Mouse (Mus musculus): ENCODE data around the gene Stx17. TPM values are rescaled to one million over a fixed set of nuclear protein-coding genes. Genes with fewer than 3 reads are reported as not detected.

The Stx17 gene
- polyA plus RNA-seq (2012; rRNA removed), result 5.5 and 6.7 TPM in 2 replicates

DNA sequence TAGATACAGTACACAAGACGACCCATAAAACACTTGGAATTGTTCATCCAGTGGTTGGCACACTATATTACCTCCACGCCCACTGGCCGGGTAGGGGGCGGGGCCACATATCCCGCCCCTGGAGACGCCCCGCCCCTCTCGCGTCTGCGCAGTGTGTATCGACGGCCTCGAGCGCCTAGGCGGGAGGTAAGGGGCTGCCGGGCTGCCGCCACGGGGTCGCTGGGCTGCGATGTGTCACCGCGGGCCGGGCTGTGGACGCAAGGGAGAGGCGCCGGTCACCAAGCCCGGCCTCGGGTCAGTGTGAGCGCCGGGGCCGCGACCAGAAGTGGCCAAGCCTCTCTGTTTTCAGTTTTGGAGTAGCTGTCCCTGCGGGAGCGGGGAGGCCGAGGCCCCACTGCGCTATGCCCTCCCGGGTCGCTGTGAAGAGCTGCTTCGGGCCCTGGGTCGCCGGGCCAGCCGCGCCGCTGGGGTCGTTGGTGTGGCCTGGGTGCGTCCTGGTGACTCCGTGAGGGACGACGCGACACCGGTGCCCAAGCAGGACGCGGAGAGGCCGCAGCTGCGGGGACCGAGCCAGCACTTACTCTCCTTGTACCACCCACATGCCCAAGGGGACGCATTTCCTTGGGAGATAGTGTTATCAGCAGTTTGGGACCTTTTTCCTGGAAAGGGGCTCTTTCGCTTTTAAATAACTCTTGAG is at the start of gene Stx17:
TSS of gene Stx17 (plus strand) at position 143 of the 697 bp plus-strand sequence.
- DNase-seq (ENCODE audit: low read depth, low spot score), result peak; percentile 70
- 1% methylated on average over 58 of the region's 58 CpGs for WGBS

DNA sequence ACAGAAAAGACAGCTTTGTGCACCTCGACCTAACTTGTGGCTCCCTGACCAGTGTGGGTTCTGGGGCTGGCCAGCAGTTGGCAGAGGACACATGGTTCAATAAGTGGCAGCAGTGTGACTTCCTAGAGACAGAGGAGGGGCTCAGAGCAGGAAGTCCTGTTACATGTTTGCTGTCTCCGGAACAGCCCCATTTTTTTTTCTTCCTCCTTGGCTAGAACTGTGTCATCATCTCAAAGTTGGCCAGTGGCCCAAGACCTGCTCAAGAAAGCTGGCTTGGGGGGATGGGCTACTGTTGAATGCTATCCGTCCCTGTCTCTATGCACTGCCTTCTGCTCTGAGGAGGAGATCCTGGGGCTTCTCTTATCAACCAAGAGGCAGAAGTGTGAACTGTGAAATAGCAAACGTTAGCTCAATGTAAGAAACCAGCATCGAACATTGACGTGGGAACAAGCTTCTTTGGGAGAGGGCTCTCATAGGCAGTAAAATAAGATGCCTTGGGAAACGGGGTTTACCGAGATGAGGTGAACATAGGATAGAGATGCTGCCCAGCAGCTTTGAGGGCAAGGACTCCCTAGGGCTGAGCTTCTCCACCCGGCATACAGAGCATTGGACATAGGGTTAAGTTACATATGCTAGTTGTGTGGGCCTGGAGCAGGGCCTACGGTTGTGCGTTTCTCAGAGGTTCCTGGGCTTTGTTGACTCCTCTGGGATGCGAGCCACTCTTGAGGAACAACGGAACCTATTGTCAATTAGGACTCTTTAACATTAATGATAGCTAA is 47.8 kb upstream of the Stx17 start:
- DNase-seq (ENCODE audit: low read depth, low spot score), result peak; percentile 3
- WGBS, result 68% methylated on average over 13 of the region's 13 CpGs

DNA sequence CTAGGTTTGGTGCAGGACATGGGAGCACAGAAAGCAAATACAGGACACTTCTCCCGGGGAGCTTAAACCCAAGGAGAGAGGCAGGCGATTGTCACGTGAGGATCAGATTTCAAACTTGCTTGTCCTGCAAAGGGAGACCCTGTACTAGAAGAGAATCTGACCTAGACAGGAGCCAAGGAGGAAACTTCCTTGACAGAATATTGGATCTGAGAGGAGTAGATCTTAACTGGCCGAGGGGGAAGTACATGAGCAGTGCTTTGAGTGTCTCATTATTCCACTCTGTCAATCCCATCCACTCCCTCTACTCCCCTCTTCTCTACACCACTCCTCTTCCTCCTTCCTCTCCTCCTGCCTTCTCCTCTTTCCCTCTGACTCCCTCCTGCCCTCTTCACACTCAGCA is 46.5 kb upstream of the Stx17 start:
- DNase-seq (ENCODE audit: low read depth, low spot score), result no peak
- WGBS, result 15% methylated on average over 4 of the region's 4 CpGs

DNA sequence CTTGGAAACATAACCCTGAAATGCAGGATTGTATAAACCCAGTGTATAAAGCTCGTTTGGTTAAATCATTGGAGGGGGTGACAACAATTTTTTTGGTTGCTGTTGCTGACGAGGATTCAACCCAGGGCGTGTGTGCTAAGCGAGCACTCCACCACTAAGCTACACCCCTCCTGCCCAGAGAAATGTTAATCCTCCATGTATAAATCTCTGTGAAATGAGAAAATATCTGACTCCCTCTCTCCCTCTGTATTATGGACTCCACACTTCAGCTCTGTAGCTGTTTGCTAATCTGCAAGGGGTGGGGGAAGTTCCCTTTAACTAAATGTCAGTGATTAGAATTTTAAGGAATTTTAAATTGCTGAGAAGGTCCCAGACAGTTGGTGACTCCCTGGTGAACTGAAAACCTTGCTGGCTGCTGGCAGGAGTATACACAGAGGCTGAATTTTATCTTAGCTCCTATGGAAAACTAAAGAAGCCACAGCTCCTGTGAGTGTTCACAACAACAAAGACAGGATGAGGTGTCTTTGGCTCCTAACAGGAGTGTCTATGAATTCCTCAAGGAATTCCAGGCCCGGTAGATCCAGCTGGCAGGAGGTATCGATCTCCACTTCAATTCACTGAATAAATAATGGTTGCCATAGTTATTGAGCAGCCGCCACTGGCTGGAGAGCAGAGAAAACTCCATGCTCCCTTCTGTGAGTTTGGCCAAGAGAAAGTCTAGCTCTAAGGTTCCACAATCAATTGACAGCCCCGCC is 45.3 kb upstream of the Stx17 start:
- no peak for DNase-seq (ENCODE audit: low read depth, low spot score)

DNA sequence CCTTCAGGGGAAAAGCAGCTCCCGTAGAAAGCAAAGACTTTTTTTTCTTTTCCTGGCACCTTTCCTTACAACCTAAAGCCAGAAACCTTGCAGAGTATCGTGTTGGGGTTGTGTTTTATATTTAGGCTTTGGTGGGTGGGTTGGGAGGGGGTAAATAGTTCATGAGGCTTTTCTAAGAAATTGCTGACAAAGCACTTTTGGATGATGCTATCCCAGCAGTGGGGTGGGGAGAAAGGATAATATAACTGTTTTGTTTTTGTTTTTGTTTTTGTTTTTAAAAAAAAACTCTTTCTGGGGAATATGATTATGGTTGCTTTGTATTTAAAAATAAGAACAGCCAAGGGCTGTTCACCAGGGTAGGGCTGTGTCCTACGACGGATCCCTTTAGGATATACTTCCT is 41.3 kb upstream of the Stx17 start:
- no peak for DNase-seq (ENCODE audit: low read depth, low spot score)
- 85% methylated on average over 4 of the region's 4 CpGs for WGBS

More for the DNA sequence above, 45.3 kb upstream of the Stx17 start:
- WGBS, result 58% methylated on average over 8 of the region's 8 CpGs

DNA sequence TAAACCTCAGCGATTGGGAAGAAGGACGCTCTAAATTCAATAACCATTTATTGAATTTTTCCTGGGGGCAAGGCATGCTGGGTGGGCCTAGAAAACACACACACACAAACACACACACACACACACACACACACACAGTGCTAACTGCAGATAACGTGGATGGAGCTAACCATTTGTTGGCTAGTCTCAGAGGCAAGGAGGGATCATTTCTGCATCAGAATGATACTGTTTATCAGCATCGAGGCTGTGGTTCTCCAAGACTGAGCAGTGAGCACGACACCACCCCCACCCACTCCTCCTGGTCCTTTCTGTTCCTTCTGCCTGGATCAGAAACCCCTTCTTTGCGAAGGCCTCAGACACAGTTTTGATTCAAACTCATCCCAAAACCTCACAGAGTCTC is 38.1 kb upstream of the Stx17 start:
- 70% methylated on average over 6 of the region's 6 CpGs for WGBS

DNA sequence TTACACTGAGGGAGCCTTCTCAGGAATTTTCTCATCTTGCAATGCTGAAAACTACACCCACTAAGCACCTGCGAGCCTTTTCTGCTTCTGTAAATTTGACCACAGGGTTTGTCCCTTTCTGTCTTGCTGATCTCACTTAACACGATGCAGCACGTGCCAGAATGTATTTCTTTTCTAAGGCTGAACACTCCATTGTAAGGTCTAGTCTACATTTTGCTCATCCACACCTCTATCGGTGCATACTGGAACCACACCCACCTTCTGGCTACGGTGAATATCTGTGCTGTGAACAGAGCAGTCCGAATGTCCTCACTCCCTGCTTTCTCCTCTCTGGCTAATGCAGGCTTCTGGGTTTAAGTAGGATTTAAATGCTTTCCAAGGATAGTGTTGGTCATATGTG is 37.2 kb upstream of the Stx17 start:
- 77% methylated on average over 6 of the region's 6 CpGs for WGBS
- no peak for DNase-seq (ENCODE audit: low read depth, low spot score)

More for the DNA sequence above, 38.1 kb upstream of the Stx17 start:
- DNase-seq (ENCODE audit: low read depth, low spot score), result no peak

DNA sequence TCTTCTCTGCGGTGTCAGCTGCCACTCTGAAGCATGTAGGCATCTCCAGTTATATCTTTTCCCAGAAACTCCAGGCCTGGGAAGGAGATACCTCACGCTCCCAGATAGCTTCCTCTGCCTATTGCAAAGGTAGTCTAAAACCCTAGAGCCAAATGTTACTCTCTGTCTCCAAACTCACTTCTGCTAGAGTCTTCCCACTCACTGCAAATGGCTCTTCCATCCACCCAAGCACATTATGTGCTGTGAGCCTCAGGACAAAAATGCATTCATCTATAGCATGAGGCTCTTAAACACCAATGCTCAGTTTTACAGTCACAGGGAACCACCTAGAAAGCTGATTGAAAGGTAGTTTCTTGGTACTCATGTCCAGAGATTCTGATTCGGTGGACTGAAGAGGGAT is 31.5 kb upstream of the Stx17 start:
- DNase-seq (ENCODE audit: low read depth, low spot score), result no peak
- 73% methylated on average over 3 of the region's 3 CpGs for WGBS

DNA sequence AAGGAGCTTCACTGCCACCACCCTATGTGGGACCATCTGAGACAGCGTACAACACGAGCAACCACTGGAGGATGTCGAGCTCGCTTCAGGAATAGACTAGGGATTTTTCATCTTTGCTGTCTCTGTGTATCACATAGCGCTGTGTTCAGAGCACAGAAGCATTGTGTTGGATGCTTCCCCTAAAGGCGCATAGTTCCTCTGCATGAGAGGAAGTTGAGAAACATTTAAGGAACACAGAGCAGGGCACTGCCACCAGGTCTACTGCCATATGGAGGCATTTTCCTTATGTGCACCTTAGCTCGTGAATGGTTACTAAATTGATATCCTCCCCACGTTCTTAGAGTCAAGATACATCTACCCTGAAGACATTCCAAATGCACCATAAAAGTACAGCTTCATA is 24.5 kb upstream of the Stx17 start:
- no peak for DNase-seq (ENCODE audit: low read depth, low spot score)
- 85% methylated on average over 8 of the region's 8 CpGs for WGBS

DNA sequence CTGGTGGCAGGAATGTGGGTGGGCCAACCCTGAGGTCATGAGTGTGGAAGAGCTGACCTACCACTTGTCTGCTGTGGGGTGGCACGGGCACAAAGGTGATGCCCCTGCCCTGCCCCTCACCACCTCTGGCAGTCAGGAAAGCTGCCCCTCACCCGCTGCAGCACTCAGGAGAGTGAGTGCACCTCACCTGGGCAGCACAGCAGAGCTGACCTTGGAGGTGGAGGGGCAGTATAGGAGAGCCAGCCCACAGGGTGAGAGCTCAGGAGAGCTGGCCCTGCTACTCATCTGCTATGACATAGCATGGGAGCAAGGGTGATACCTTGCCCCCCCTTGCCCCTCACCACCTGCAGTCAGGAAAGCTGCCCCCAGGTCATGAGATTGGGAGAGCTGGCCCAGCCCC is 22.7 kb upstream of the Stx17 start:
- WGBS, result 76% methylated on average over 2 of the region's 2 CpGs
- no peak for DNase-seq (ENCODE audit: low read depth, low spot score)

DNA sequence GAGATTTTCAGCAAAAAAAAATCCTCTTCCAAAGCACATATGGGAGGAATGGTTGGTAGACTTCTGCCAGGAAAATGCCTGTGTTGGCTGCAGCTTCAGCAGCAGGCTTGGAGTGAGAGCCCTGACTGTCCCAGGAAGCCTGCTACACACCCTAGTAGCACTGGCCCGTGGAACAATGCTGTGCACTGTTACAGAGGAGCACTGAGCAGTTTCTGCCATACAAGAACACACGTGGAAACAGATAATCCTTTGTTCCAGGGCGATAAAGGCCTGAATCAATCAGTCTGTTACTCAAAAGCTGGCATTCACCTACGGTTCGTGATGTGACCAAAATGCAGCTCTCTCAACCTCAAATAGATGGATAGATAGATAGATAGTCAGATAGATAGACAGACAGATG is 19.3 kb upstream of the Stx17 start:
- 42% methylated on average over 5 of the region's 5 CpGs for WGBS
- DNase-seq (ENCODE audit: low read depth, low spot score), result no peak

DNA sequence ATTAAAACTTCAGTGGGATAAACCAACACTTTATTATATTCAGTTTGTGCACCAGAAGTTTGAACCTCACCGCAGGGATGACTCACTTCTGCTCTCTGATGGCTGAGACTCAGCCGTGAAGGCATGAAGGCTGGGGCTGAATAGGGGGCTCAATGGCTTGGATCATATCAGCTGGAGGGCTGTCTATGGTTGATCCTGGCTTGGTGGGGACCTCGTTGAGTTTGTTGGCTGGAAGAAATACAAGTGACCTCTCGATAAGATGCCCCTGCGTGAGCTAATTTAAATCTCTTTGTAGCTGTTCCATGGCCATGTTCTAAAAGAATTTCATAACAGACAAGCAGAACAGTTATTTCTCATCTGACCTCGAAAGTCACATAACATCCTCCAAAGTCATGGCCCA is 17.6 kb upstream of the Stx17 start:
- 85% methylated on average over 6 of the region's 6 CpGs for WGBS

DNA sequence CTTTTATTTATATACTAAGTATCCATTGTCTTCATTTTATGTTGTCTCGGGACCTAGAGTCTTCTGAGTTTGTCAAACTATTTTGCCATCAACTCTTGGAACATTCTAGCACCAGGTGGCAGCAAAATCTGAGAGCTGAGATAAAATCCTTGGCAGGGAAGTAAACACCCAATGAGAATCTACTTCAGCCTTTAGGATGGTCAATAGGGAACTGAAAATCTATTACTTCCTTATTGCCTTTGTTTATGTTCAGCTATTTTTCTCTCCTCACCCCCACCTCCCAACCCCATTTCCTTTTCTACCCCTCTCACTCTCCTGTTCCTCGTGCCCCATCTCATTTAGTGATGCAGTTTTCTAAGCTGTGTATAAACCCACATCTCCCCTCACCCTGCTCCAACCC is 16.1 kb upstream of the Stx17 start:
- 22% methylated on average over 2 of the region's 2 CpGs for WGBS
- DNase-seq (ENCODE audit: low read depth, low spot score), result no peak

More for the DNA sequence above, 17.6 kb upstream of the Stx17 start:
- DNase-seq (ENCODE audit: low read depth, low spot score), result no peak

DNA sequence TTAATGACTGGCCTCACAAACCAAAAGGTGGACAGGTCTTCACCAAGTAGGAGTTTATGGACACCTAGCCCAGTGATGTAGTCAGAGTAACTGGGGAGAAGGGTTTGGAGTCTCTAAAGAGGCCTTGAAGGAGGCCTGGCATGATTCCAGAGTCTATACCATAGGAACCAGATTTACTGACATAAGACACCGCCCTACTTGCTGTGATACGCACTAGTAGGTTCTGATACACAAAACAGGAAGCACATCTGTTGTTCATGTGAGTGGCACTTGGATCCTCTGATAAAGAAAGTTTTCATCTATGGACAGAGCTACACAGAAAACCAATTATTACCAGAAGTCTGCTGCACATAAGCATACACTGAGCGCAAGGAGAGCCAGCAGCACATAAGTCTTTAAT is 14.4 kb upstream of the Stx17 start:
- WGBS, result 43% methylated on average over 3 of the region's 3 CpGs
- DNase-seq (ENCODE audit: low read depth, low spot score), result no peak

DNA sequence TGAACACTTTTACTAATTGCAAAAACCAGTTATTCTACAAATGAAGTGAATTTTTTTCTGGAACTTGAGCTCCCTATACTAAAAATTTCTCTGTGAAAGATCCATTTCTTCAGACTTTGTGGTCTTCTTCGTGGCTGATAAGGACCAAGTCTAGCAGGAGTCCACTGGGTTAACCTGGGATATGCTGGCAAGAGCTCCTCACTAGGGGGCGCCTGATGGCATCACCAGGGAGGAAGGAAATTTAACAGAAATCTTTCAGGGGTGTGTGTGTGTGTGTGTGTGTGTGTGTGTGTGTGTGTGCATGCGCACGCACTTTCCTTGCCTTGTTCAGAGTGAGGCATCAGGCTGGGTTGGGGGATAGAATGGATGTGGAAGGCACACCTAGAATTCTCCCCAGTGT is 8.5 kb upstream of the Stx17 start:
- no peak for DNase-seq (ENCODE audit: low read depth, low spot score)

DNA sequence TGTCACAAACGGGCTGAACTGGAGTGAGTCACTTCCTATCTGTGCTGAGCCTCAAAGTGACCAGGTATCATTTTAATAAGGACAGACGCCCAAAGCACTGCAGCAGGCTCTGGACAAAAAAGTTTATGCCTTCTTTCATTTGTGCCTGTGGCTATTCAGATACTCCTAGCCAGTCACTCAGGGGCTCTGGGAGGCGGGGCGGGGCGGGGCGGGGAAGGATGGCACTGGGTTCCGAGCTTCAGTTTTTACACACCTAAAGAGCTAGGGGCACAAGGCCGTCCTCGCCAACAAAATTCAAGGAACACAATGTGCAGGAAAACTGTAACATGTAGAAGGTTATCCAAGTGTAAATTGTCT is 321 bp upstream of the Stx17 start:
- no peak for DNase-seq (ENCODE audit: low read depth, low spot score)
- WGBS, result 1% methylated on average over 9 of the region's 9 CpGs

More for the DNA sequence above, 8.5 kb upstream of the Stx17 start:
- WGBS, result 53% methylated on average over 4 of the region's 4 CpGs

DNA sequence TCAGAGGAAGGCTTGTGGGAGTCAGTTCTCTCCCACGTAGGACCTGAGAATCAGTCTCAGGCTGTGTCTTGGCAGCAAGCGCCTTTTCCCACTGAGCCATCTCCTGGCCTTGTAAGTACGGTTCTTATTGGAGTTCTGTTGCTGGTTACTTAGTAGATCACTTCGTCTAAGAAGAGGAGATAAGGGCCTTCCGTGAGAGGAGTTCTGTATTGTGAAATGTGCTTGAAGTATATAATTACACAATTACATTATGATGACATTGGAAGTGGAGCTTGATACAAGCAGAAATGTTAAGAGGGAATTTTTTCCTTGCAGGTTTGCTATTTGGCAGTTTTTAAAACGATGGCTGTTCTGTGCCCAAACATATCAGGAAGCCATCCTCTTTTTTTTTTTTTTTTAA is 5.6 kb downstream of the Stx17 start:
- 85% methylated on average over 6 of the region's 6 CpGs for WGBS
- DNase-seq (ENCODE audit: low read depth, low spot score), result no peak

DNA sequence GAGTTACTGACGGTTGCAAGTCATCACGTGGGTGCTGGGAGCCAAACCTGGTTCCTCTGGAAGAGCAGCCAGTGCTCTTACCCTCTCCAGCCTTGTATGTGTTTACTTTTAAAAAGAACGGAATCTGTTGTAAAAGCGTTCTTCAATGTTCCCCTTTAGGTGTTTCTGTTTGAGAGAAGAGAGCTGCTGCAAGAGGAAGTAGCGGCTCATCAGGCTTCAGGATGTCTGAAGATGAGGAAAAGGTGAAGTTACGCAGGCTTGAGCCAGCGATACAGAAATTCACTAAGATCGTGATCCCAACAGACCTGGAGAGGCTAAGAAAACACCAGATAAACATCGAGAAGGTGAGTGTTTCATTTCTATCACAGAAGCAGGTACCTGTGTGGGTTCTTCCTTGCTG is 6.9 kb downstream of the Stx17 start:
- 89% methylated on average over 9 of the region's 9 CpGs for WGBS
- DNase-seq (ENCODE audit: low read depth, low spot score), result no peak

DNA sequence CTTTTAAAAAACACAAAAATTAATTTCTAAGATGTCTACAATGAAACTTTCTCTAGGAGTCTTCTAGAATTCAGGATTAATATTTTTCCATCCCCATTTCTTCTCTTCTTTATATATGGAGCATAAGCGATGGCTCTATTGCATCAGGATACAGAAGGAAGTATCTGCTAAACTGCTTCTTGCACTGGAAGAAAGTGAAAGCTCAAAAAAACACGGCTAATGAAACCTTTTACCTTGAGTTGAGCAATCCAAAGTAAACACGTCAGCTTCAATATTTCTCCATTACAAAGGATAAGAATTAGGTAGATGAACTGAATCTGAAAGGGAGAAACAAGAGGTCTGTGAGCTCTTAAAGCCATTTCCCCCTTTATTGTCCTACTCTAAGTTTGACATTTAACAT is 8.0 kb downstream of the Stx17 start:
- 40% methylated on average over 3 of the region's 3 CpGs for WGBS
- no peak for DNase-seq (ENCODE audit: low read depth, low spot score)

DNA sequence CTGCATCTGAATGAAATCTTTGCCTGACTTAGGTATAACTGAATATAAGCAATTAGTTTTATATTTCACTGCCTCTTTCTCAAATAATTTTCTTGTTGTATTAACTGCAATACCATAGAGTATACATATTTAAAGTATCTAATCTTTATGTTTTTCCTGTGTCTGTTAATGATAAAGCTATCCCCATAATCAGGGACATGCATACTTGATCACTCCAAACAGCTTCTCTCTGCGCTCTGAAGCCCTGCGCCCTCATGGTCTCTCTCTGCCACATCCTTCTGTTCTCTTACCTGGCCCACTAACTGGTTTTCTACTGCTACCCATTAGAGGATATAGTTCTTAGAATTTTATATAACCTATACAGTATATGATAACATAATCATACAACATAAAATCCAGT is 24.8 kb downstream of the Stx17 start:
- 94% methylated on average over 2 of the region's 2 CpGs for WGBS
- no peak for DNase-seq (ENCODE audit: low read depth, low spot score)

DNA sequence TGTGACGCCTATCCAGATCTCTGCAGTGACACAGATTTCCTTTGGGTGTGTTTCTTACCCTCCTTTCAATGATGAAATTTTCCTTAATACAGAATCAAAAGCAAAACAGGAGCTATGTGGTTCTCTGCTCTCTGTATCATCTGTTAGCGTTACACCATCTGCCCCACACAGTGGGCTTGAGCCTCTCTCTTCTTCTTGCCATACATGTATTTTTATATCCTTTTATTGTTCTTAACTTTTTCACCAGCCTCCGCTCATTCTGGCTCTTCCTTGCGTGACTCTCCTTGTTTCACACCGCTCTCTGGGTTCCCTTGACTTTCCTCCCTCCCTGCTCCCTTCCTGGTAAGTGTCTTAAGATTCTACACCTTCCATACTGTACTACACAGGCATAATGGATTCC is 28.5 kb downstream of the Stx17 start:
- 95% methylated on average over 5 of the region's 5 CpGs for WGBS

More for the DNA sequence above, 28.5 kb downstream of the Stx17 start:
- DNase-seq (ENCODE audit: low read depth, low spot score), result no peak
